Mouse (Mus musculus): ENCODE measurements around the gene Ncapg2. TPM values are rescaled to one million over a fixed set of nuclear protein-coding genes. Genes with fewer than 3 reads are reported as not detected.

Ncapg2 gene
- polyA plus RNA-seq, 1 experiment from 2014 or later: 6.2 TPM

- H3K4me1 ChIP-seq (ENCODE audit: control insufficient read depth, insufficient read depth, low read length): peaks cover 22% of the 10 kb centered on the region
- under 1% methylated on average over 65 of the region's 86 CpGs for WGBS
- H3K27me3 ChIP-seq (ENCODE audit: control insufficient read depth, insufficient read depth, low read depth, low read length): no peaks in the 10 kb centered on the region
- no peaks in the 10 kb centered on the region for H3K9me3 ChIP-seq (replicated peaks; ENCODE audit: control insufficient read depth, low read length, poor library complexity, severe bottlenecking)
- peak within 1 kb of the TSS; percentile 77 for H3K4me2 ChIP-seq (ENCODE audit: low read length)
- H3K36me3 ChIP-seq (ENCODE audit: control insufficient read depth, insufficient read depth, low read length): no peaks in the 10 kb centered on the region
- peak within 1 kb of the TSS; percentile 96 for H3K27ac ChIP-seq (ENCODE audit: low read length)
- peak; percentile 91 for ATAC-seq
- peak within 1 kb of the TSS; percentile 84 for H3K4me3 ChIP-seq (ENCODE audit: low read depth, low read length)
- peak within 1 kb of the TSS; percentile 94 for H3K9ac ChIP-seq (ENCODE audit: low read depth, low read length)
These were observed 80.6 kb downstream of the Ncapg2 start, which contains the start of gene Ptprn2 for GRCm38 (mm10) chr12:116485591-116486403. Gene Ptprn2, plus strand, starts transcription at chr12:116485720.

DNA sequence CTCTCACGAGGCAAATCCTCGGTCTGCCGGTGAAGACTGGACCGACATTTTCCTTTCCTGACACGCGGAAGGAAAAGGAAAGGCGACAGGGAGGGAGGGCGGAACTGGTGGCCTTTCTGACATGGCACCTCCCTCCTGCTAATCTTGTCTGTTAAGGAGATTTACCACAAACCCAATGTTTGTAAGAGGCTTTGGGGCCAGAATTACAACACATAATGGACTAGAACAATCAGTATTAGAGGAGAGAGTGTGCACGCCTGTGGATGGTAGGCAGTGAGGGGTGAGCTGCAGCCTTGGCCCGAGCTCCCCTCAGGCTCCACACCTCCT, 81.2 kb downstream of the Ncapg2 start:
- Histone ChIP-seq H3K9ac (ENCODE audit: low read depth, low read length) (peak overlapping the region; percentile 94), H3K4me1 (ENCODE audit: control insufficient read depth, insufficient read depth, low read length) (peaks cover 22% of the 10 kb centered on the region), H3K36me3 (ENCODE audit: control insufficient read depth, insufficient read depth, low read length) (no peaks in the 10 kb centered on the region), H3K9me3 (replicated peaks; ENCODE audit: control insufficient read depth, low read length, poor library complexity, severe bottlenecking) (no peaks in the 10 kb centered on the region), H3K27me3 (ENCODE audit: control insufficient read depth, insufficient read depth, low read depth, low read length) (no peaks in the 10 kb centered on the region), H3K4me2 (ENCODE audit: low read length) (peak overlapping the region; percentile 77), H3K27ac (ENCODE audit: low read length) (peak overlapping the region; percentile 96), H3K4me3 (ENCODE audit: low read depth, low read length) (peak overlapping the region; percentile 84)
- 2% methylated on average over 10 of the region's 10 CpGs for WGBS
- ATAC-seq: peak; percentile 18; the same call in 1 of the 2 replicates

- H3K9me3 ChIP-seq (replicated peaks; ENCODE audit: control insufficient read depth, low read length, poor library complexity, severe bottlenecking): no peaks in the 10 kb centered on the region
- no peak overlapping the region for H3K27ac ChIP-seq (ENCODE audit: low read length)
- no peaks in the 10 kb centered on the region for H3K36me3 ChIP-seq (ENCODE audit: control insufficient read depth, insufficient read depth, low read length)
- H3K9ac ChIP-seq (ENCODE audit: low read depth, low read length): no peak overlapping the region
- H3K4me2 ChIP-seq (ENCODE audit: low read length): no peak overlapping the region
- peaks cover 22% of the 10 kb centered on the region for H3K4me1 ChIP-seq (ENCODE audit: control insufficient read depth, insufficient read depth, low read length)
- no peaks in the 10 kb centered on the region for H3K27me3 ChIP-seq (ENCODE audit: control insufficient read depth, insufficient read depth, low read depth, low read length)
- H3K4me3 ChIP-seq (ENCODE audit: low read depth, low read length): no peak overlapping the region
- ATAC-seq: no peak
- WGBS: 56% methylated on average over 8 of the region's 8 CpGs
These were observed 83.6 kb downstream of the Ncapg2 start for GRCm38 (mm10) chr12:116488836-116489235.

GRCm38 (mm10) chr12:116490575-116491356, 85.6 kb downstream of the Ncapg2 start:
- 87% methylated on average over 5 of the region's 5 CpGs for WGBS
- no peaks in the 10 kb centered on the region for H3K36me3 ChIP-seq (ENCODE audit: control insufficient read depth, insufficient read depth, low read length)
- no peak overlapping the region for H3K27ac ChIP-seq (ENCODE audit: low read length)
- no peak for ATAC-seq
- no peaks in the 10 kb centered on the region for H3K9me3 ChIP-seq (replicated peaks; ENCODE audit: control insufficient read depth, low read length, poor library complexity, severe bottlenecking)
- no peak overlapping the region for H3K9ac ChIP-seq (ENCODE audit: low read depth, low read length)
- no peak overlapping the region for H3K4me2 ChIP-seq (ENCODE audit: low read length)
- H3K4me3 ChIP-seq (ENCODE audit: low read depth, low read length): no peak overlapping the region
- H3K4me1 ChIP-seq (ENCODE audit: control insufficient read depth, insufficient read depth, low read length): peaks cover 17% of the 10 kb centered on the region
- H3K27me3 ChIP-seq (ENCODE audit: control insufficient read depth, insufficient read depth, low read depth, low read length): no peaks in the 10 kb centered on the region

DNA sequence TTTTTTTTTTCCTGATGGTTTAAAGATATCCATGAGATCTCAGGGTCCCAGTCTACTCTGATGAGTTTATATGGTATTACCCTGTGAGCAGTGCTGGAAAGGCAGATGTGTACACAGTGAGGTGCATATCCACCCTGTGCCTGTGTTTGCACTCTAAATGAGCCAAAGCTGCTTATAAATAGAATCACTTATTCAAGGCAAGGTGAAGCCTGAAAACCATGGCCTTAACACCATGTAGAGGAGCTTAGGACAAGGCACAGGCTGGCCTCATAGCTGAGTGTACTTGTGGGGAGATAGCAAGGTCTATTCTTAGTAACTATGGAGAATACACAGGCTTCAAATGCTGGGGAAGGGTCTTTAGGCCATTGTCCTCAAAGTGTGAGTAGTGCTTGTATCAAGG, 93.5 kb downstream of the Ncapg2 start:
- Histone ChIP-seq H3K27me3 (ENCODE audit: control insufficient read depth, insufficient read depth, low read depth, low read length) (no peaks in the 10 kb centered on the region), H3K4me3 (ENCODE audit: low read depth, low read length) (no peak overlapping the region), H3K4me1 (ENCODE audit: control insufficient read depth, insufficient read depth, low read length) (no peaks in the 10 kb centered on the region), H3K36me3 (ENCODE audit: control insufficient read depth, insufficient read depth, low read length) (no peaks in the 10 kb centered on the region), H3K4me2 (ENCODE audit: low read length) (no peak overlapping the region), H3K27ac (ENCODE audit: low read length) (no peak overlapping the region), H3K9ac (ENCODE audit: low read depth, low read length) (no peak overlapping the region), H3K9me3 (replicated peaks; ENCODE audit: control insufficient read depth, low read length, poor library complexity, severe bottlenecking) (no peaks in the 10 kb centered on the region)
- no peak for ATAC-seq

DNA sequence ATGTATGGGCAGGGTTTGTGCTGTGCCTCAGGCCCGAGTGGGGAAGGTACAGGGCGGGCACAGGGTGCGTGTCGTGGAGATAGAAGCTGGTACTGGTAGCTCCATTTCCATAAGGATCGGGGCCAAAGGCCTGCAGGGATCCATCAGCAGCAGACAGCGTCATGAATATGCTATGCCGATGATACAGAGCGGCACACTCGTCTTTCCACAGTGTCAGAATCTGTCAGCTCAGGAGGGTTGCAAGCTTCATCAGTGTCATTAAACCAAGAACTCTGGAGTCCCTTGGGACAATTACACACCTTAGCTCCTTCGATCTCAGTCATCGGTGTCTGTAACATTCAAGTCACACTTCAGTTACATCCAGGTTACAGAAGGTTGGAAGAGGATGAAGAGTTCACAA, 95.5 kb downstream of the Ncapg2 start:
- Histone ChIP-seq H3K4me3 (ENCODE audit: low read depth, low read length) (no peak overlapping the region), H3K9ac (ENCODE audit: low read depth, low read length) (no peak overlapping the region), H3K27ac (ENCODE audit: low read length) (no peak overlapping the region), H3K9me3 (replicated peaks; ENCODE audit: control insufficient read depth, low read length, poor library complexity, severe bottlenecking) (no peaks in the 10 kb centered on the region), H3K4me1 (ENCODE audit: control insufficient read depth, insufficient read depth, low read length) (no peaks in the 10 kb centered on the region), H3K4me2 (ENCODE audit: low read length) (no peak overlapping the region), H3K36me3 (ENCODE audit: control insufficient read depth, insufficient read depth, low read length) (no peaks in the 10 kb centered on the region), H3K27me3 (ENCODE audit: control insufficient read depth, insufficient read depth, low read depth, low read length) (no peaks in the 10 kb centered on the region)
- 83% methylated on average over 11 of the region's 11 CpGs for WGBS
- peak; percentile 28; the same call in 1 of the 2 replicates for ATAC-seq

- 100% methylated on average over 1 of the region's 1 CpGs for WGBS
- ATAC-seq: no peak
- Histone ChIP-seq H3K4me2 (ENCODE audit: low read length) (no peak overlapping the region), H3K4me3 (ENCODE audit: low read depth, low read length) (no peak overlapping the region), H3K27ac (ENCODE audit: low read length) (no peak overlapping the region), H3K27me3 (ENCODE audit: control insufficient read depth, insufficient read depth, low read depth, low read length) (no peaks in the 10 kb centered on the region), H3K9me3 (replicated peaks; ENCODE audit: control insufficient read depth, low read length, poor library complexity, severe bottlenecking) (no peaks in the 10 kb centered on the region), H3K9ac (ENCODE audit: low read depth, low read length) (no peak overlapping the region), H3K4me1 (ENCODE audit: control insufficient read depth, insufficient read depth, low read length) (no peaks in the 10 kb centered on the region), H3K36me3 (ENCODE audit: control insufficient read depth, insufficient read depth, low read length) (no peaks in the 10 kb centered on the region)
These were observed 107.3 kb downstream of the Ncapg2 start for GRCm38 (mm10) chr12:116512482-116512881.
